Mouse (Mus musculus) CH12.LX (cell line): ENCODE measurements at regions not wholly inside any gene's neighbourhood (a gene's known extent, or its start where the extent isn't known, plus 50 kb on each side); places are given as distances from the start of the nearest gene placed in this dataset.

Experiments
- DNase-seq: peaks from one replicate; pipeline ENCODE4 v3.0.0-alpha.2; 2013; ENCODE audit errors: extremely low read depth
- H3K27ac ChIP-seq: 2 replicates; pipeline ENCODE4 v1.5.1; 2012; ENCODE audit warnings: low read depth, mild to moderate bottlenecking, control low read depth, moderate library complexity; ENCODE audit not compliant: insufficient read depth
- H3K27me3 ChIP-seq: replicated peaks from 2 replicates; pipeline ENCODE3; 2012; ENCODE audit warnings: inconsistent platforms
- H3K36me3 ChIP-seq, 2 experiments: replicated peaks in 1 of 2; 2 replicates each; pipeline versions ENCODE3 to v1.6.1; 2012; ENCODE audit warnings: inconsistent platforms in 1 of 2, low read length in 1 of 2, mild to moderate bottlenecking in 1 of 2, mixed read lengths in 1 of 2, moderate library complexity in 1 of 2; ENCODE audit not compliant: control insufficient read depth in 1 of 2, insufficient read depth in 1 of 2
- H3K4me1 ChIP-seq, 2 experiments: 2 replicates each; pipeline ENCODE4 v1.6.1; 2012; ENCODE audit warnings: inconsistent platforms in 1 of 2, moderate library complexity in 1 of 2; ENCODE audit not compliant: insufficient read depth in 2 of 2, control insufficient read depth in 1 of 2
- H3K4me2 ChIP-seq: 2 replicates; pipeline ENCODE4 v1.6.1; 2012; ENCODE audit warnings: low read depth, mild to moderate bottlenecking, control low read depth; ENCODE audit not compliant: poor library complexity, insufficient read depth, severe bottlenecking
- H3K4me3 ChIP-seq, 3 experiments: fragments of 150-350 bp in 1 of 3; sonication (generic) in 1 of 3; replicated peaks in 1 of 3; 2 replicates each; pipeline versions ENCODE3 to v1.5.1; 2011 to 2012; ENCODE audit warnings: low read depth in 2 of 3, low read length in 2 of 3, mild to moderate bottlenecking in 2 of 3, moderate library complexity in 2 of 3, control low read depth in 1 of 3, improper control_type of control experiment in 1 of 3, inconsistent platforms in 1 of 3, mixed read lengths in 1 of 3; ENCODE audit not compliant: poor library complexity in 1 of 3
- H3K79me2 ChIP-seq: replicated peaks from 2 replicates; pipeline ENCODE4 v1.6.1; 2012; ENCODE audit warnings: mild to moderate bottlenecking, moderate library complexity; ENCODE audit not compliant: control insufficient read depth, poor library complexity, insufficient read depth, severe bottlenecking; ENCODE audit errors: extremely low read depth
- H3K9ac ChIP-seq: 2 replicates; pipeline ENCODE4 v1.6.1; 2012; ENCODE audit warnings: low read depth, mild to moderate bottlenecking, control low read depth, moderate library complexity; ENCODE audit not compliant: insufficient read depth
- H3K9me3 ChIP-seq: replicated peaks from 2 replicates; pipeline ENCODE3; 2012; ENCODE audit warnings: low read length, inconsistent platforms, mixed read lengths
- BHLHE40 ChIP-seq: IDR thresholded peaks from 2 replicates; pipeline ENCODE4 v1.6.1; 2011; ENCODE audit warnings: mild to moderate bottlenecking, low read depth, low read length, improper control_type of control experiment
- CHD1 ChIP-seq: IDR thresholded peaks from 2 replicates; pipeline ENCODE4 v1.6.1; 2012; ENCODE audit warnings: low read depth, low read length, improper control_type of control experiment, inconsistent platforms
- CHD2 ChIP-seq: IDR thresholded peaks from 2 replicates; pipeline ENCODE4 v1.6.1; 2011; ENCODE audit warnings: low read length, improper control_type of control experiment
- CTCF ChIP-seq, 2 experiments: IDR thresholded peaks in 1 of 2; conservative IDR thresholded peaks in 1 of 2; 2 replicates each; pipeline ENCODE4 v1.5.1; 2011 to 2012; ENCODE audit warnings: low read depth in 2 of 2, low read length in 2 of 2, improper control_type of control experiment in 1 of 2, inconsistent platforms in 1 of 2, mild to moderate bottlenecking in 1 of 2, moderate library complexity in 1 of 2
- E2F4 ChIP-seq: IDR thresholded peaks from 2 replicates; pipeline ENCODE4 v1.6.1; 2011; ENCODE audit warnings: low read depth, low read length, improper control_type of control experiment; ENCODE audit not compliant: insufficient replicate concordance
- ELF1 ChIP-seq: IDR thresholded peaks from 2 replicates; pipeline ENCODE4 v1.6.1; 2014; ENCODE audit warnings: low read depth, mild to moderate bottlenecking, inconsistent platforms, low read length, improper control_type of control experiment
- EP300 ChIP-seq: IDR thresholded peaks from 2 replicates; pipeline ENCODE4 v1.6.1; 2011; ENCODE audit warnings: low read length, improper control_type of control experiment
- ETS1 ChIP-seq: conservative IDR thresholded peaks from 2 replicates; pipeline ENCODE4 v1.6.1; 2012; ENCODE audit warnings: low read depth, mild to moderate bottlenecking, inconsistent platforms, low read length, improper control_type of control experiment, moderate library complexity
- GABPA ChIP-seq: IDR thresholded peaks from 2 replicates; pipeline ENCODE4 v1.6.1; 2012; ENCODE audit warnings: low read depth, low read length, improper control_type of control experiment, inconsistent platforms; ENCODE audit not compliant: insufficient replicate concordance
- HCFC1 ChIP-seq: IDR thresholded peaks from 2 replicates; pipeline ENCODE4 v1.6.1; 2012; ENCODE audit warnings: low read depth, mild to moderate bottlenecking, inconsistent platforms, low read length, improper control_type of control experiment
- IRF4 ChIP-seq: IDR thresholded peaks from 2 replicates; pipeline ENCODE4 v1.6.1; 2014; ENCODE audit warnings: low read depth, mild to moderate bottlenecking, inconsistent platforms, low read length, improper control_type of control experiment
- JUN ChIP-seq: IDR thresholded peaks from 2 replicates; pipeline ENCODE4 v1.6.1; 2011; ENCODE audit warnings: low read depth, mild to moderate bottlenecking, low read length, improper control_type of control experiment, moderate library complexity; ENCODE audit not compliant: insufficient read depth
- JUND ChIP-seq: conservative IDR thresholded peaks from 2 replicates; pipeline ENCODE4 v1.6.1; 2011; ENCODE audit warnings: low read depth, low read length, improper control_type of control experiment
- KAT2A ChIP-seq: IDR thresholded peaks from 2 replicates; pipeline ENCODE4 v1.6.1; 2012; ENCODE audit warnings: low read length, improper control_type of control experiment, inconsistent platforms; ENCODE audit not compliant: insufficient replicate concordance
- MAFK ChIP-seq: IDR thresholded peaks from 2 replicates; pipeline ENCODE4 v1.6.1; 2011; ENCODE audit warnings: low read length, improper control_type of control experiment; ENCODE audit not compliant: insufficient replicate concordance
- MAX ChIP-seq: IDR thresholded peaks from 2 replicates; pipeline ENCODE4 v1.6.1; 2011; ENCODE audit warnings: low read length, improper control_type of control experiment
- MAZ ChIP-seq: IDR thresholded peaks from 2 replicates; pipeline ENCODE4 v1.6.1; 2012; ENCODE audit warnings: low read depth, mild to moderate bottlenecking, inconsistent platforms, low read length, improper control_type of control experiment, moderate library complexity
- MEF2A ChIP-seq: IDR thresholded peaks from 2 replicates; pipeline ENCODE4 v1.6.1; 2014; ENCODE audit warnings: low read depth, mild to moderate bottlenecking, inconsistent platforms, low read length, improper control_type of control experiment, borderline replicate concordance
- MXI1 ChIP-seq: IDR thresholded peaks from 2 replicates; pipeline ENCODE4 v1.6.1; 2011; ENCODE audit warnings: mild to moderate bottlenecking, low read depth, low read length, improper control_type of control experiment
- MYC ChIP-seq: IDR thresholded peaks from 2 replicates; pipeline ENCODE4 v1.6.1; 2011; ENCODE audit warnings: low read depth, mild to moderate bottlenecking, improper control_type of control experiment, low read length
- NELFE ChIP-seq: IDR thresholded peaks from 2 replicates; pipeline ENCODE4 v1.6.1; 2011; ENCODE audit warnings: low read depth, low read length, improper control_type of control experiment
- NRF1 ChIP-seq: IDR thresholded peaks from 2 replicates; pipeline ENCODE4 v1.6.1; 2014; ENCODE audit warnings: low read depth, mild to moderate bottlenecking, inconsistent platforms, low read length, improper control_type of control experiment, moderate library complexity
- PAX5 ChIP-seq: IDR thresholded peaks from 2 replicates; pipeline ENCODE4 v1.6.1; 2012; ENCODE audit warnings: low read length, inconsistent platforms, mixed read lengths
- POLR2A ChIP-seq: IDR thresholded peaks from 2 replicates; pipeline ENCODE4 v1.6.1; 2011; ENCODE audit warnings: low read depth, mild to moderate bottlenecking, improper control_type of control experiment, low read length
- POLR2AphosphoS2 ChIP-seq: IDR thresholded peaks from 2 replicates; pipeline ENCODE4 v1.6.1; 2011; ENCODE audit warnings: low read depth, low read length, improper control_type of control experiment
- RAD21 ChIP-seq: IDR thresholded peaks from 2 replicates; pipeline ENCODE4 v1.6.1; 2011; ENCODE audit warnings: low read depth, mild to moderate bottlenecking, low read length, improper control_type of control experiment, moderate library complexity
- RCOR1 ChIP-seq: conservative IDR thresholded peaks from 2 replicates; pipeline ENCODE4 v1.6.1; 2012; ENCODE audit warnings: low read depth, mild to moderate bottlenecking, inconsistent platforms, low read length, improper control_type of control experiment
- SIN3A ChIP-seq: IDR thresholded peaks from 2 replicates; pipeline ENCODE4 v1.6.1; 2012; ENCODE audit warnings: low read length, improper control_type of control experiment, inconsistent platforms
- SMC3 ChIP-seq: IDR thresholded peaks from 2 replicates; pipeline ENCODE4 v1.6.1; 2011; ENCODE audit warnings: low read depth, low read length, improper control_type of control experiment
- TBP ChIP-seq: conservative IDR thresholded peaks from 2 replicates; pipeline ENCODE4 v1.6.1; 2011; ENCODE audit warnings: low read depth, low read length, improper control_type of control experiment
- TCF12 ChIP-seq: IDR thresholded peaks from 2 replicates; pipeline ENCODE4 v1.6.1; 2014; ENCODE audit warnings: low read depth, mild to moderate bottlenecking, inconsistent platforms, low read length, improper control_type of control experiment
- UBTF ChIP-seq: IDR thresholded peaks from 2 replicates; pipeline ENCODE4 v1.6.1; 2012; ENCODE audit warnings: low read depth, mild to moderate bottlenecking, inconsistent platforms, low read length, improper control_type of control experiment, moderate library complexity
- USF1 ChIP-seq: IDR thresholded peaks from 2 replicates; pipeline ENCODE4 v1.6.1; 2014; ENCODE audit warnings: low read depth, mild to moderate bottlenecking, inconsistent platforms, low read length, improper control_type of control experiment
- USF2 ChIP-seq: conservative IDR thresholded peaks from 2 replicates; pipeline ENCODE4 v1.6.1; 2011; ENCODE audit warnings: low read depth, low read length, improper control_type of control experiment
- ZC3H11A ChIP-seq: IDR thresholded peaks from 2 replicates; pipeline ENCODE4 v1.6.1; 2012; ENCODE audit warnings: low read depth, mild to moderate bottlenecking, inconsistent platforms, low read length, improper control_type of control experiment
- ZKSCAN1 ChIP-seq: IDR thresholded peaks from 2 replicates; pipeline ENCODE4 v1.6.1; 2012; ENCODE audit warnings: low read depth, inconsistent platforms, low read length, improper control_type of control experiment, borderline replicate concordance
- ZMIZ1 ChIP-seq: IDR thresholded peaks from 2 replicates; pipeline ENCODE4 v1.6.1; 2012; ENCODE audit warnings: low read depth, mild to moderate bottlenecking, inconsistent platforms, low read length, improper control_type of control experiment
- ZNF384 ChIP-seq: IDR thresholded peaks from 2 replicates; pipeline ENCODE4 v1.6.1; 2012; ENCODE audit warnings: low read depth, low read length, improper control_type of control experiment, inconsistent platforms
- dilution Hi-C: fragments of 300-500 bp; cut with MboI; formaldehyde crosslinking; loops from 2 replicates; pipeline ENCODE4 v1.14.3; 2020; ENCODE audit warnings: low sequenced_read_pairs; ENCODE audit not compliant: extremely low pct_unique_long_range_greater_than_20kb, extremely low pct_ligation_motif_present
- in situ Hi-C: fragments of 300-500 bp; cut with MboI; formaldehyde crosslinking; loops from 3 replicates; pipeline ENCODE4 v1.14.3; 2019; ENCODE audit warnings: low sequenced_read_pairs, low pct_ligation_motif_present, low pct_unique_long_range_greater_than_20kb, mixed read lengths

GRCm38 (mm10) chr1:43264407-43264889, 67.7 kb upstream of the Fhl2 start:
- DNase-seq, result peak; percentile 75
- H3K4me3 ChIP-seq, result no peak overlapping the region
- in situ Hi-C loops, result loop anchor here (25.0 kb wide), 1 partner anchor 352 kb away; no protein-coding TSS in a partner anchor
- H3K4me2 ChIP-seq, result no peak overlapping the region; the same call in 1 of the 2 replicates
- dilution Hi-C loops, result no loop called here
- no peak overlapping the region for H3K9ac ChIP-seq
- H3K9me3 ChIP-seq, result no peaks in the 10 kb centered on the region
- TF ChIP-seq ZMIZ1 (no peak), ELF1 (no peak), USF2 (no peak), ZKSCAN1 (no peak), SMC3 (peak; percentile 99), MAZ (no peak), JUN (no peak), MEF2A (peak; percentile 65; the same call in 1 of the 2 replicates), NELFE (peak; percentile 49; the same call in 1 of the 2 replicates), EP300 (no peak), NRF1 (peak; percentile 28; the same call in 1 of the 2 replicates), IRF4 (peak; percentile 64), TBP (no peak), PAX5 (no peak), USF1 (no peak), KAT2A (no peak), SIN3A (peak; percentile 58; the same call in 1 of the 2 replicates), POLR2A (no peak), ZNF384 (no peak), UBTF (no peak), MYC (peak; percentile 93), CHD2 (no peak), MXI1 (no peak), POLR2AphosphoS2 (no peak), CTCF (conservative IDR thresholded peaks at IDR 0.05 in 1 of 2, IDR thresholded peaks at IDR 0.05 in 1 of 2; ENCODE audit: low read depth in 2 of 2, low read length in 2 of 2) (peak; percentile 74 to 97), TCF12 (0 out of 2 replicates have a peak, but pooled peaks have one; percentile 30), ZC3H11A (peak; percentile 99), JUND (peak; percentile 76), BHLHE40 (peak; percentile 47), CHD1 (no peak), RAD21 (no peak; the same call in none of the 2 replicates), RCOR1 (no peak), MAFK (peak; percentile 69; the same call in 1 of the 2 replicates), HCFC1 (peak; percentile 35), E2F4 (no peak), ETS1 (0 out of 2 replicates have a peak, but pooled peaks have one; percentile 16), GABPA (no peak), MAX (peak; percentile 81)
- H3K36me3 ChIP-seq, result no peaks in the 10 kb centered on the region
- no peaks in the 10 kb centered on the region for H3K27me3 ChIP-seq
- no peak overlapping the region for H3K27ac ChIP-seq
- H3K79me2 ChIP-seq, result no peaks in the 10 kb centered on the region
- H3K4me1 ChIP-seq, result peaks cover 0 to 4% of the 10 kb centered on the region in 2 experiments; a peak in 2 of 4 replicates
